Mouse (Mus musculus) CH12.LX (cell line): ENCODE measurements around the gene Xpc. TPM values are rescaled to one million over a fixed set of nuclear protein-coding genes. Genes with fewer than 3 reads are reported as not detected.

Experiments used
- DNase-seq: peaks from one replicate; pipeline ENCODE4 v3.0.0-alpha.2; 2013; ENCODE audit errors: extremely low read depth
- H3K27ac ChIP-seq: 2 replicates; pipeline ENCODE4 v1.5.1; 2012; ENCODE audit warnings: low read depth, mild to moderate bottlenecking, control low read depth, moderate library complexity; ENCODE audit not compliant: insufficient read depth
- H3K27me3 ChIP-seq: replicated peaks from 2 replicates; pipeline ENCODE3; 2012; ENCODE audit warnings: inconsistent platforms
- H3K36me3 ChIP-seq, 2 experiments: replicated peaks in 1 of 2; 2 replicates each; pipeline versions ENCODE3 to v1.6.1; 2012; ENCODE audit warnings: inconsistent platforms in 1 of 2, low read length in 1 of 2, mild to moderate bottlenecking in 1 of 2, mixed read lengths in 1 of 2, moderate library complexity in 1 of 2; ENCODE audit not compliant: control insufficient read depth in 1 of 2, insufficient read depth in 1 of 2
- H3K4me1 ChIP-seq, 2 experiments: 2 replicates each; pipeline ENCODE4 v1.6.1; 2012; ENCODE audit warnings: inconsistent platforms in 1 of 2, moderate library complexity in 1 of 2; ENCODE audit not compliant: insufficient read depth in 2 of 2, control insufficient read depth in 1 of 2
- H3K4me2 ChIP-seq: 2 replicates; pipeline ENCODE4 v1.6.1; 2012; ENCODE audit warnings: low read depth, mild to moderate bottlenecking, control low read depth; ENCODE audit not compliant: poor library complexity, insufficient read depth, severe bottlenecking
- H3K4me3 ChIP-seq, 3 experiments: fragments of 150-350 bp in 1 of 3; sonication (generic) in 1 of 3; replicated peaks in 1 of 3; 2 replicates each; pipeline versions ENCODE3 to v1.5.1; 2011 to 2012; ENCODE audit warnings: low read depth in 2 of 3, low read length in 2 of 3, mild to moderate bottlenecking in 2 of 3, moderate library complexity in 2 of 3, control low read depth in 1 of 3, improper control_type of control experiment in 1 of 3, inconsistent platforms in 1 of 3, mixed read lengths in 1 of 3; ENCODE audit not compliant: poor library complexity in 1 of 3
- H3K79me2 ChIP-seq: replicated peaks from 2 replicates; pipeline ENCODE4 v1.6.1; 2012; ENCODE audit warnings: mild to moderate bottlenecking, moderate library complexity; ENCODE audit not compliant: control insufficient read depth, poor library complexity, insufficient read depth, severe bottlenecking; ENCODE audit errors: extremely low read depth
- H3K9ac ChIP-seq: 2 replicates; pipeline ENCODE4 v1.6.1; 2012; ENCODE audit warnings: low read depth, mild to moderate bottlenecking, control low read depth, moderate library complexity; ENCODE audit not compliant: insufficient read depth
- H3K9me3 ChIP-seq: replicated peaks from 2 replicates; pipeline ENCODE3; 2012; ENCODE audit warnings: low read length, inconsistent platforms, mixed read lengths
- CHD1 ChIP-seq: IDR thresholded peaks from 2 replicates; pipeline ENCODE4 v1.6.1; 2012; ENCODE audit warnings: low read depth, low read length, improper control_type of control experiment, inconsistent platforms
- CHD2 ChIP-seq: IDR thresholded peaks from 2 replicates; pipeline ENCODE4 v1.6.1; 2011; ENCODE audit warnings: low read length, improper control_type of control experiment
- CTCF ChIP-seq, 2 experiments: IDR thresholded peaks in 1 of 2; conservative IDR thresholded peaks in 1 of 2; 2 replicates each; pipeline ENCODE4 v1.5.1; 2011 to 2012; ENCODE audit warnings: low read depth in 2 of 2, low read length in 2 of 2, improper control_type of control experiment in 1 of 2, inconsistent platforms in 1 of 2, mild to moderate bottlenecking in 1 of 2, moderate library complexity in 1 of 2
- ELF1 ChIP-seq: IDR thresholded peaks from 2 replicates; pipeline ENCODE4 v1.6.1; 2014; ENCODE audit warnings: low read depth, mild to moderate bottlenecking, inconsistent platforms, low read length, improper control_type of control experiment
- ETS1 ChIP-seq: conservative IDR thresholded peaks from 2 replicates; pipeline ENCODE4 v1.6.1; 2012; ENCODE audit warnings: low read depth, mild to moderate bottlenecking, inconsistent platforms, low read length, improper control_type of control experiment, moderate library complexity
- GABPA ChIP-seq: IDR thresholded peaks from 2 replicates; pipeline ENCODE4 v1.6.1; 2012; ENCODE audit warnings: low read depth, low read length, improper control_type of control experiment, inconsistent platforms; ENCODE audit not compliant: insufficient replicate concordance
- HCFC1 ChIP-seq: IDR thresholded peaks from 2 replicates; pipeline ENCODE4 v1.6.1; 2012; ENCODE audit warnings: low read depth, mild to moderate bottlenecking, inconsistent platforms, low read length, improper control_type of control experiment
- MAZ ChIP-seq: IDR thresholded peaks from 2 replicates; pipeline ENCODE4 v1.6.1; 2012; ENCODE audit warnings: low read depth, mild to moderate bottlenecking, inconsistent platforms, low read length, improper control_type of control experiment, moderate library complexity
- MEF2A ChIP-seq: IDR thresholded peaks from 2 replicates; pipeline ENCODE4 v1.6.1; 2014; ENCODE audit warnings: low read depth, mild to moderate bottlenecking, inconsistent platforms, low read length, improper control_type of control experiment, borderline replicate concordance
- MXI1 ChIP-seq: IDR thresholded peaks from 2 replicates; pipeline ENCODE4 v1.6.1; 2011; ENCODE audit warnings: mild to moderate bottlenecking, low read depth, low read length, improper control_type of control experiment
- MYC ChIP-seq: IDR thresholded peaks from 2 replicates; pipeline ENCODE4 v1.6.1; 2011; ENCODE audit warnings: low read depth, mild to moderate bottlenecking, improper control_type of control experiment, low read length
- SIN3A ChIP-seq: IDR thresholded peaks from 2 replicates; pipeline ENCODE4 v1.6.1; 2012; ENCODE audit warnings: low read length, improper control_type of control experiment, inconsistent platforms
- SMC3 ChIP-seq: IDR thresholded peaks from 2 replicates; pipeline ENCODE4 v1.6.1; 2011; ENCODE audit warnings: low read depth, low read length, improper control_type of control experiment
- TCF12 ChIP-seq: IDR thresholded peaks from 2 replicates; pipeline ENCODE4 v1.6.1; 2014; ENCODE audit warnings: low read depth, mild to moderate bottlenecking, inconsistent platforms, low read length, improper control_type of control experiment
- UBTF ChIP-seq: IDR thresholded peaks from 2 replicates; pipeline ENCODE4 v1.6.1; 2012; ENCODE audit warnings: low read depth, mild to moderate bottlenecking, inconsistent platforms, low read length, improper control_type of control experiment, moderate library complexity
- ZMIZ1 ChIP-seq: IDR thresholded peaks from 2 replicates; pipeline ENCODE4 v1.6.1; 2012; ENCODE audit warnings: low read depth, mild to moderate bottlenecking, inconsistent platforms, low read length, improper control_type of control experiment
- ZNF384 ChIP-seq: IDR thresholded peaks from 2 replicates; pipeline ENCODE4 v1.6.1; 2012; ENCODE audit warnings: low read depth, low read length, improper control_type of control experiment, inconsistent platforms
- dilution Hi-C: fragments of 300-500 bp; cut with MboI; formaldehyde crosslinking; loops from 2 replicates; pipeline ENCODE4 v1.14.3; 2020; ENCODE audit warnings: low sequenced_read_pairs; ENCODE audit not compliant: extremely low pct_unique_long_range_greater_than_20kb, extremely low pct_ligation_motif_present
- in situ Hi-C: fragments of 300-500 bp; cut with MboI; formaldehyde crosslinking; loops from 3 replicates; pipeline ENCODE4 v1.14.3; 2019; ENCODE audit warnings: low sequenced_read_pairs, low pct_ligation_motif_present, low pct_unique_long_range_greater_than_20kb, mixed read lengths
- polyA plus RNA-seq: library from polyadenylated mRNA; unstranded; fragments of >175 nt; gene quantifications from 2 replicates; pipeline ENCODE4 v1.2.1, GENCODE M21; 2012; ENCODE audit warnings: low read depth; ENCODE audit not compliant: insufficient read length
- total RNA-seq, 2 experiments: library from RNA; depleted of rRNA; stranded (reverse); fragments of 300-350 nt in 1 of 2; fragments of >200 nt in 1 of 2; gene quantifications; 2 replicates each; pipeline ENCODE4 v1.2.3; 2012 to 2014

The Xpc gene
- total and polyA plus RNA-seq, 3 experiments: 7.8 to 11.7 (median 8.2) TPM

- dilution Hi-C loops (no loop called here), in situ Hi-C loops (no loop called here)
- no peak overlapping the region for H3K4me3 ChIP-seq
- no peak overlapping the region for H3K27ac ChIP-seq
- H3K79me2 ChIP-seq: no peaks in the 10 kb centered on the region
- no peaks in the 10 kb centered on the region for H3K9me3 ChIP-seq
- H3K36me3 ChIP-seq: no peaks in the 10 kb centered on the region
- no peak overlapping the region for H3K4me2 ChIP-seq
- no peaks in the 10 kb centered on the region for H3K4me1 ChIP-seq
- no peak for TF ChIP-seq MEF2A
- no peak for TF ChIP-seq CTCF (conservative IDR thresholded peaks at IDR 0.05 in 1 of 2, IDR thresholded peaks at IDR 0.05 in 1 of 2; ENCODE audit: low read depth in 2 of 2, low read length in 2 of 2)
- no peak for TF ChIP-seq ZMIZ1
- no peak for TF ChIP-seq GABPA
- TF ChIP-seq MAZ: no peak
- TF ChIP-seq UBTF: no peak
- TF ChIP-seq SMC3: no peak
- no peak for TF ChIP-seq SIN3A
- TF ChIP-seq HCFC1: no peak
- H3K27me3 ChIP-seq: peaks cover 6% of the 10 kb centered on the region
- DNase-seq: no peak
- no peak overlapping the region for H3K9ac ChIP-seq
Observed at GRCm38 (mm10) chr6:91563031-91563430, 47.3 kb upstream of the Xpc start.

DNA sequence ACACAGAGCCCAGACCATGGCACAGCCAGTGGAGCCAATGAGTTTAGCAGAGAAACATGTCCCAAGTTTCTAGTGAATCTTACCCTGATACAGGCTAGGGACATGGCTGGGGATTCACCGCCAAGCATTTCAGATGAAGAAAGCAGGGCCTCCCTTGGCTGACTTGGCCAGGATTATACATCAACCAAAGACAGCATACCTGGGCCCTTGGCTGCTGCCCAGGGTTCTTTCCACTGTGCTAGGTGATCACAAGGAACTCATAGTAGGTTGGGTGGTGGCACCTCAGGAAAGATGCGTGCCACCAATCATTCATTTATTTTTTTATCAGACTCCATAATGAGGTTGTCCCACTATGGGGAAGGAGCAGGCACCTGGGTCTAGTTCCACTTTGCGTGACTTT, 44.5 kb upstream of the Xpc start:
- Histone ChIP-seq H3K79me2 (no peaks in the 10 kb centered on the region), H3K27ac (no peak overlapping the region), H3K4me2 (no peak overlapping the region), H3K27me3 (peaks cover 13% of the 10 kb centered on the region), H3K9me3 (peaks cover 5% of the 10 kb centered on the region), H3K36me3 (no peaks in the 10 kb centered on the region), H3K9ac (no peak overlapping the region), H3K4me1 (no peaks in the 10 kb centered on the region), H3K4me3 (no peak overlapping the region)
- in situ Hi-C loops: no loop called here
- TF ChIP-seq MYC: no peak
- TF ChIP-seq ZNF384: no peak
- no peak for TF ChIP-seq SMC3
- TF ChIP-seq SIN3A: no peak
- TF ChIP-seq ETS1: no peak
- TF ChIP-seq CHD2: no peak
- no peak for TF ChIP-seq ELF1
- TF ChIP-seq CHD1: no peak
- TF ChIP-seq TCF12: no peak
- TF ChIP-seq MXI1: no peak
- dilution Hi-C loops: no loop called here
- DNase-seq: no peak
